Mouse (Mus musculus): ENCODE data around the gene Car14.
"Not testable (repeated sequence)": the region's sequence is repeated elsewhere in the genome, so short reads cannot be mapped to it uniquely, and the experiment has no call there.

Gene Car14

GRCm38 (mm10) chr3:95924185-95924584 is 19.7 kb upstream of the Car14 start:
- DNase-seq (ENCODE audit: low spot score): no peak

- not testable (repeated sequence) for DNase-seq (ENCODE audit: low spot score)
Observed at GRCm38 (mm10) chr3:95923429-95923828, 18.9 kb upstream of the Car14 start.

GRCm38 (mm10) chr3:95920532-95920931 is 16.0 kb upstream of the Car14 start:
- DNase-seq (ENCODE audit: low spot score): not testable (repeated sequence)

GRCm38 (mm10) chr3:95916760-95917159 is 12.3 kb upstream of the Car14 start:
- no peak for DNase-seq (ENCODE audit: low spot score)

- DNase-seq (ENCODE audit: low spot score): no peak
Observed at GRCm38 (mm10) chr3:95914706-95915105, 10.2 kb upstream of the Car14 start.

- DNase-seq (ENCODE audit: low spot score): no peak
Observed at GRCm38 (mm10) chr3:95907613-95908012, 3.1 kb upstream of the Car14 start.

- DNase-seq (ENCODE audit: low spot score): peak; percentile 69
Observed at GRCm38 (mm10) chr3:95906860-95907259, 2.4 kb upstream of the Car14 start.

- DNase-seq (ENCODE audit: low spot score): peak; percentile 38
Observed at GRCm38 (mm10) chr3:95905940-95906492, 1.5 kb upstream of the Car14 start.

- peak; percentile 62 for DNase-seq (ENCODE audit: low spot score)
Observed at GRCm38 (mm10) chr3:95905146-95905939, 852 bp upstream of the Car14 start.

- no peak for DNase-seq (ENCODE audit: low spot score)
Observed at GRCm38 (mm10) chr3:95903753-95904502, 563 bp downstream of the Car14 start.

- DNase-seq (ENCODE audit: low spot score): no peak
Observed at GRCm38 (mm10) chr3:95902643-95903042, 1.8 kb downstream of the Car14 start.

- DNase-seq (ENCODE audit: low spot score): no peak
Observed at GRCm38 (mm10) chr3:95902373-95902625, 2.2 kb downstream of the Car14 start.

GRCm38 (mm10) chr3:95901616-95902372 is 2.7 kb downstream of the Car14 start:
- no peak for DNase-seq (ENCODE audit: low spot score)

GRCm38 (mm10) chr3:95899800-95900524 is 4.5 kb downstream of the Car14 start:
- no peak for DNase-seq (ENCODE audit: low spot score)

GRCm38 (mm10) chr3:95895501-95895900 is 9.0 kb downstream of the Car14 start:
- not testable (repeated sequence) for DNase-seq (ENCODE audit: low spot score)

GRCm38 (mm10) chr3:95894317-95895160 is 10.0 kb downstream of the Car14 start:
- peak; percentile 8 for DNase-seq (ENCODE audit: low spot score)

GRCm38 (mm10) chr3:95893606-95894316 is 10.7 kb downstream of the Car14 start, which contains the start of gene Aph1a:
TSS of gene Aph1a (plus strand) at chr3:95893969.
- DNase-seq (ENCODE audit: low spot score): peak; percentile 97

GRCm38 (mm10) chr3:95893126-95893525 is 11.4 kb downstream of the Car14 start:
- no peak for DNase-seq (ENCODE audit: low spot score)

GRCm38 (mm10) chr3:95892066-95893052 is 12.1 kb downstream of the Car14 start:
- no peak for DNase-seq (ENCODE audit: low spot score)

All from T-cell, adult 2 months (primary cell).